Mouse (Mus musculus): Measurements from ENCODE around the gene Hist1h2ad.
A peak's percentile ranks its signal among the peaks of the same experiment; 100 is the strongest.
"Not testable (repeated sequence)": the region's sequence is repeated elsewhere in the genome, so short reads cannot be mapped to it uniquely, and the experiment has no call there.

Gene Hist1h2ad

DNA sequence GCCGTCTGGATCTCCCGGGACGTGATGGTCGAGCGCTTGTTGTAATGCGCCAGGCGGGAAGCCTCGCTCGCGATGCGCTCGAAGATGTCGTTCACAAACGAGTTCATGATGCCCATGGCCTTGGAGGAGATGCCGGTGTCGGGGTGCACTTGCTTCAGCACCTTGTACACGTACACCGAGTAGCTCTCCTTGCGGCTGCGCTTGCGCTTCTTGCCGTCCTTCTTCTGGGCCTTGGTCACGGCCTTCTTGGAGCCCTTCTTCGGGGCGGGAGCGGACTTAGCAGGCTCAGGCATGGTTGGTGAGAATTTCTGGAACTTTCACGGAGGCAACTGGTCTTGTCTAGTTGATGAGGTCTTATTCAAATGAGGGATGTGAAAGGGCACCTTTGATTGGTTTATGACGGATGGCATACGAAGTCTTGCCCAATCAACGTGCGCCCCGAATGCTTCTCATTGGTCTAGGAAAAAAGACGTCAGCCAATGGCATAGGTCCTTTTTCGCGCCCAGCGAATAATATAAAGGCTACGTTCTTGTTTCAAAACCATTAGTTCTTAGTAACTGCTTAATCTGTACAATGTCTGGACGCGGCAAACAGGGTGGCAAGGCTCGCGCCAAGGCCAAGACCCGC, at the start of gene Hist1h2ad, which contains the start of gene Hist1h2bf:
Hist1h2ad (plus strand) TSS at position 484 of the 627 bp plus-strand sequence.
Hist1h2bf (minus strand) TSS at position 299 of the 627 bp plus-strand sequence.
- DNase-seq (ENCODE audit: low spot score in 2 of 2): peak; percentile 93 to 96

DNA sequence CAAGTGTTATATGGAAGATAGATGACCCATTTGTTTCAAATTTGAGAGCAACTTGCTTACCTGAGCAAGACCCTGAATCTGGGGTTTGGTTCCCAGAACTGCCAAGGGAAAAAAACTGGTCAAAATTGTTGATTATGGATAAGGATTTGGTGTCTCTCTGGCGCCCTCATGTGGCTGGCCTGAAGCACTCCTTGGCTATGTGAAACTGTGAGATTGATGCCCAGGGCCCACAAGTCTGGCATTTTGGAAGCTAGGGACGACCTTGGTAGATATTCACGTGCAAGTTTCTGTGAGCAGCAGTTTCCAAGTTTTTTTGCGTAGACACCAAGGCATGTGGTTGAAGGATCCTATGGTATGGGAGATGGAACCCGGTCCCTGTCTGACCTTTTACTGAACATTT, 49.5 kb upstream of the Hist1h2ad start:
- DNase-seq (ENCODE audit: low spot score in 2 of 2): peak; percentile 73 to 76

DNA sequence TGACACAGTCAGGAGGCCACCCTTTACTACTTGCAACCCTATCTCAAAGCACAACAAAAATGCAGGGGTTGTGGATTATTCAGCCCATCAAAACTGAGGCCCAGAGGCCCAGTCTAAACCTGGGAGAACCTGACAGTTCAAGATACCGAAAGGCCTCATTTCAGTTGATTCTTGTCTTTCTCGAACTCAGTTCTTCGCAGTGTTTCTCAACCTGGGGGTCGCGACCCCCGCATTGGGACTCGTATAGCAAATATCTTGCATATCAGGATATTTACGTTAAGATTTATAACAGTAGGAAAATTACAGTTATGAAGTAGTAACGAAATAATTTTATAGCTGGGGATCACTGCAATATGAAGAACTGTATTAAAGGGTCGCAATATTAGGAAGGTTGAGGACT, 48.3 kb upstream of the Hist1h2ad start:
- DNase-seq (ENCODE audit: low spot score in 2 of 2): no peak

GRCm38 (mm10) chr13:23526312-23526711, 47.9 kb upstream of the Hist1h2ad start:
- DNase-seq (ENCODE audit: low spot score in 2 of 2): peak; percentile 98

- no peak for DNase-seq (ENCODE audit: low spot score in 2 of 2)
Observed at GRCm38 (mm10) chr13:23529005-23529404, 45.2 kb upstream of the Hist1h2ad start.

- DNase-seq (ENCODE audit: low spot score in 2 of 2): no peak
Observed at GRCm38 (mm10) chr13:23529480-23530165, 44.6 kb upstream of the Hist1h2ad start.

DNA sequence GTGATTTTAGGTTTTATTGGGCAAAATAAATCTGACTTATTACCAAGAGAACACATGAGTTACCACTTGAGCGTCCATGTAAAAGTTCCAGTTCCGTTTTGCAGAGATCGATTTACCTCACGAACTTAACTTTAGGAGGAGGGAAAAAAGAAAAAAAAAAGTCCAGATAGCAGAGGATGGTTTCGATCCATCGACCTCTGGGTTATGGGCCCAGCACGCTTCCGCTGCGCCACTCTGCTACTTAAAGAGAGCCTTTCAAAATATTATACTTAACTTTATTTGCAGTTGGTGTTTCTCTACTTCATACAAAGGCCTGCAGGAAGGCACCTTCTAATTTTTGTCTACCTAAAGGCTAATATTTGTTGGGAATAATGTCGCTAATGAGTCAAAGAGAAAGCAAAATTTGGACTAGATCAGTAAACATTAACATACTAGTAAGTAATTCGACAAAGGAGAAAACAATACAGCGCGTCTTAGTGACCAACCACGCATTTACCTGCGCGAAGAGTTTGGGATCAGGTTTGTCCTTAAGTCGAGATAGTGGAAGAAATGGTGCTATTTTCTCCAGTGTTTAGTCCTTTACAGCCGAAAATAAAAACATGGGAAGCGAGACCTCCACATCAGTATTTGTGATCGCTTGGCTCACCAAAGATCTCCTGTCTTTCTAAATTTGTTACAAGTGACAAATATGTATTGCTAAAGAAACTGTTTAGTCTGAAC, 43.8 kb upstream of the Hist1h2ad start:
- DNase-seq (ENCODE audit: low spot score in 2 of 2): peak; percentile 77 to 79

DNA sequence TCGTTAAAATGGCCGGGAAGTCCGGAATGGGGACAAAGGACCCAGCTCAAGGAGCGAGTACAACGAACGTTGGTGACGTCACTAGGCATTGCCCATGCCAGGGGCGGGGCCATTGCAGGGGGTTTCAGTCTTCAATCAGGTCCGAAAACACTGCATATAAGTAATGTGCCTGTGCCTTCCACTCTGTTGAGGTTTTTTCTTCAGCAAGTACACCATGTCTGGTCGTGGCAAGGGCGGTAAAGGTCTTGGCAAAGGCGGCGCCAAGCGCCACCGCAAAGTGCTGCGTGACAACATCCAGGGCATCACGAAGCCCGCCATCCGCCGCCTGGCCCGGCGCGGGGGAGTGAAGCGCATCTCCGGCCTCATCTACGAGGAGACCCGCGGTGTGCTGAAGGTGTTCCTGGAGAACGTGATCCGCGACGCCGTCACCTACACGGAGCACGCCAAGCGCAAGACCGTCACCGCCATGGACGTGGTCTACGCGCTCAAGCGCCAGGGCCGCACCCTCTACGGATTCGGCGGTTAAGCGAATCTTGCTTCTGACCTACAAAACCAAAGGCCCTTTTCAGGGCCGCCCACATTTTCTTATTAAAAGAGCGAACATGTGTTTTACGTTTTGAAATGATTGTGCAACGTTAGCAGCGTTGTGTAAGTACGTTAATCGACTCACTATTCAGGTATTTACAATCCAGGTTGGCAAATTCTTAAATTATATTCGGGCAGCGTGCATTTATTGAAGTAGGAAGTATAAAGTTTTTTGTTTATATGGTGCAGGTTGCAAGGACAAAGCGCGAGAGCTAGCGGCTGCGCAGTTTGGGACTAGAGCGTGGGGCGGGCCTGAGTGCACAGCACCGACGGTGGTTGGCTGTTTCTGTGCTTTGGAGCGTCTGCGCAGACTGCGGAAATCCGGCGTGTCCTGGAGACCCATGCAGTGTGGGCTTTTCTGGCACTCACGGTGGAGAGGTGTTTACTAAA, 43.0 kb upstream of the Hist1h2ad start, which contains the start of gene Hist1h4h:
Hist1h4h (plus strand) TSS at position 150 of the 975 bp plus-strand sequence.
- peak; percentile 98 for DNase-seq (ENCODE audit: low spot score in 2 of 2)

DNA sequence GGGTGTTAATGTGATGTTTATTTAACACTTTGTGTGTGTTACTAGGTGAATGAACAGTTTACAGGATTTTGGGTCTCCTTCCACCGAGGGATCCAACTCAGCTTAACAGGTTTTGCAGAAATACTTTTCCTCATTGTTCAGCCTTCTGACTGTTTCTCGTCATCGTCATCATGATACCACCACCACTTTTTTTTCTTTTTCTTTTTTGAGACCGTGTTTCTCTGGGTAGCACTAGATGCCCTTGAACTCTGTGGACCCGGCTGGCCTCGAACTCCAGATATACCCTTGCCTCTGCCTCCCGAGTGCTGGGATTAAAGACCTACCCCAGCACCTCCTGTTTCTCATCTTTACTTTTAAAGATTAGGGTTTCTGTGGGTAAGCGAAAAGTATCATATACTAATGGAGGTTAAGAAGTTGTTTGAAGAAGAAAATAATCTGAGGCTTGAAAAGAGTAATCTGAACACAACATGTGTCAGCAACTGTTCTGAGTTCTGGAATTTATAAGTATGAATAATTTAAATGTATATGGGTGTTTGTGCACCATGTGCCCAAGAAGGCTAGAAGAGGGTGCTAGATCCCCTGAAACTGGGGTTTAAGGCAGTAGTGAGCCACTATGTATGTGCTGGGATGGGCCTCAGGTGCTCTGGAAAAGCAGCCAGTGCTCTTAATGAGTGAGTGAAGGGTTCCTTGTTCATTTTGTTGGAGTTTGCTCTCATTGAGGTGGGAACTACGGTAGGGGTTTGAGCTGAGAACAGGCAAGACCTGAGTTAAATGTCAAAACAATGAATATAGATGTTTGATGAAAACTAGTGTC, 41.7 kb upstream of the Hist1h2ad start:
- no peak for DNase-seq (ENCODE audit: low spot score in 2 of 2)

DNA sequence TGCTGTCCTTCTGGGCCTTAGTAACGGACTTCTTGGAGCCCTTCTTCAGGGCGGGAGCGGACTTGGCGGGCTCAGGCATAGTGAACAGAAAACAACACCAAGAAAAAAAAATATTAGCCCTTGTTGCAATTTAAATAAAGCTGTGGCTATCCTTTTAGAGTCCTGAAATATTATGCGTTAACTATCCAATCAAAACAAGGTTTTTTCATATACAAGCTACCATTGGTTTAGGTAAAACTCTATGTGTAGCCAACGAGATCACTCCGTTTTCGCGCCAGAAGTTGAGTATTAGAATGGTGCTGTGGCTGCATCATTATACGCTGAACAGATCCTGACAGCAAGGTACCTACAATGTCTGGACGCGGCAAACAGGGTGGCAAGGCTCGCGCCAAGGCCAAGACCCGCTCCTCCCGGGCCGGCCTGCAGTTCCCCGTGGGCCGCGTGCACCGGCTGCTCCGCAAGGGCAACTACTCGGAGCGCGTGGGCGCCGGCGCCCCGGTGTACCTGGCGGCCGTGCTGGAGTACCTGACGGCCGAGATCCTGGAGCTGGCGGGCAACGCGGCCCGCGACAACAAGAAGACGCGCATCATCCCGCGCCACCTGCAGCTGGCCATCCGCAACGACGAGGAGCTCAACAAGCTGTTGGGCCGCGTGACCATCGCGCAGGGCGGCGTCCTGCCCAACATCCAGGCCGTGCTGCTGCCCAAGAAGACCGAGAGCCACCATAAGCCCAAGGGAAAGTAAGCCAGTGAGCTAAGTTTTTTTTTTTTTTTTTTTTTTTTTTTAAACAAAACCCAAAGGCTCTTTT, 40.4 kb upstream of the Hist1h2ad start, which contains the start of gene Hist1h2af:
Hist1h2af (plus strand) TSS at position 347 of the 808 bp plus-strand sequence.
- DNase-seq (ENCODE audit: low spot score in 2 of 2): peak; percentile 75 to 83

DNA sequence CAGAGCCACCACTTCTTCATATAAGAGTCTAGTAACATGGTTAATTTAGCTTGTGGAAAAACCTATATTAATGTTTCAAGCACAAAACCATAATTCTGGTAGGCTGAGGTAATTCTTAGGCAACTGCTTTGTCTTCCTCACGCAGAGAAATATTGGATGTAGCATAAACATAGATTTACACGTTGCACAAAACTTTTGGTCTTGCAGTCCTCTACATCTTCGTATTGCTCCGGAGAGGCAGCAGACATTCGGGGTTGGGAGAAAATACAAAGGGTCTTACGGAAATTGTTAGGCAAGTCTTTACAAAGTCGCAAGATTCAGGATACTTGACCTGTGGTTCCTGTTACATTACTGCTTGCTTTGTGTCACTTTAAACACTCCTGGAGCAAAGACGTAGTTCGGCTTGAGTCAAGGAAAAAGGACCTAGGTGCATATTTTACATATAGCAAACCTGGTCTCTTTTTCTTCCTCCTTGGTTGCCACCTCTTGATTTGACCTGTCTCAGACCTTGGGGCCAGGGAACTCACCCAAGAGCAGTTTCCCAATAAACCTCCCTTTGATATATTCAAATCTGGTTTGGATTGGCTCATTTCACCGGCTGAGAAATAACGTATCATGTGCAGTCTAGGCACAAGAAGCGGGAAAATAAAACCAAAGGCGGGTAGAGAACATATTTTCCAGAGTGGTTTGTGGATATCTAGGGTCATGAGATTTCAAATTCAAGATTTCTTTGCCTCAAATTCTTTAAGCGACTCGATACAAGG, 39.6 kb upstream of the Hist1h2ad start:
- peak; percentile 26 to 34 for DNase-seq (ENCODE audit: low spot score in 2 of 2)

DNA sequence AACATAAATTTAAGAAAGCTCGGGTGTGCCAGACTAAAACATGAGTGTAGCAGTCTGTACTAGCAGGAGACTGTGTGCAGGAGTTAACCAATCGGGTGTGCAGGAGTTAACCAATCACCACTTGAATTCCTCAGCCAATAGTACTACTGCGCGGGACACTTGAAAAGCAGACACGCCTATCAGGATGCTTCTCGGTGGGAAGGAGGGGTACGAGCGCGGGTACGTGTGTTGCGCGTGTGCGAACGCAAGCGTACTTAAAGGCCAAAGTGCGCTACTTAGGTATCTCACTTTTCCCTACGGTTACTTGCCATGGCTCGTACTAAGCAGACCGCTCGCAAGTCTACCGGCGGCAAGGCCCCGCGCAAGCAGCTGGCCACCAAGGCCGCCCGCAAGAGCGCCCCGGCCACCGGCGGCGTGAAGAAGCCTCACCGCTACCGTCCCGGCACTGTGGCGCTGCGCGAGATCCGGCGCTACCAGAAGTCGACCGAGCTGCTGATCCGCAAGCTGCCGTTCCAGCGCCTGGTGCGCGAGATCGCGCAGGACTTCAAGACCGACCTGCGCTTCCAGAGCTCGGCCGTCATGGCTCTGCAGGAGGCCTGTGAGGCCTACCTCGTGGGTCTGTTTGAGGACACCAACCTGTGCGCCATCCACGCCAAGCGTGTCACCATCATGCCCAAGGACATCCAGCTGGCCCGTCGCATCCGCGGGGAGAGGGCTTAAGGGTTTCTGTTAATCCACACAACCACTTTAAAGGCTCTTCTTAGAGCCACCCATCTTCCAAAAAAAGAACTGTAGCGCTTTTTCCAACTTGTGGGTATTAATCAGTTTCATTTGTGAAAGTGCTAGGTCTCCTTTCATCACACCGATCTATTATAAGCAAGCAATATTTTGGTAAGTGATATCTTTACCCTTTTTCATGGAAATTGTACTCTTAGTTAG, 38.8 kb upstream of the Hist1h2ad start, which contains the start of gene Hist1h3g:
Hist1h3g (plus strand) TSS at position 286 of the 939 bp plus-strand sequence.
- peak; percentile 95 for DNase-seq (ENCODE audit: low spot score in 2 of 2)

- no peak for DNase-seq (ENCODE audit: low spot score in 2 of 2)
Observed at GRCm38 (mm10) chr13:23536076-23536822, 37.9 kb upstream of the Hist1h2ad start.

- no peak for DNase-seq (ENCODE audit: low spot score in 2 of 2)
Observed at GRCm38 (mm10) chr13:23537006-23537710, 37.0 kb upstream of the Hist1h2ad start.

GRCm38 (mm10) chr13:23538249-23538648, 35.9 kb upstream of the Hist1h2ad start:
- DNase-seq (ENCODE audit: low spot score in 2 of 2): no peak

GRCm38 (mm10) chr13:23539821-23540220, 34.4 kb upstream of the Hist1h2ad start:
- not testable (repeated sequence) for DNase-seq (ENCODE audit: low spot score in 2 of 2)
